Mouse (Mus musculus) heart, postnatal 0 days (tissue): ENCODE measurements at regions not wholly inside any gene's neighbourhood (a gene's known extent, or its start where the extent isn't known, plus 50 kb on each side); places are given as distances from the start of the nearest gene placed in this dataset.

Source experiments
- CTCF ChIP-seq: IDR thresholded peaks from 2 replicates; pipeline ENCODE4 v1.5.1; 2016; ENCODE audit warnings: antibody characterized with exemption, control low read depth, low read depth
- EP300 ChIP-seq: IDR thresholded peaks from 2 replicates; pipeline ENCODE4 v1.6.1; 2016; ENCODE audit warnings: antibody characterized with exemption, low read depth

- TF ChIP-seq CTCF (no peak), EP300 (no peak)
Measured at GRCm38 (mm10) chr13:5702071-5702470, 159.2 kb upstream of the Klf6 start.
